Mouse (Mus musculus) retina, embryonic 14.5 days (tissue): Measurements from ENCODE around the gene Frmd5.
A peak's percentile ranks its signal among the peaks of the same experiment; 100 is the strongest.
"Not testable (repeated sequence)": the region's sequence is repeated elsewhere in the genome, so short reads cannot be mapped to it uniquely, and the experiment has no call there.

ENCODE experiments used
- DNase-seq: peaks from one replicate; pipeline ENCODE4 v3.0.0-alpha.2; 2015; ENCODE audit warnings: low spot score

Frmd5 gene

DNA sequence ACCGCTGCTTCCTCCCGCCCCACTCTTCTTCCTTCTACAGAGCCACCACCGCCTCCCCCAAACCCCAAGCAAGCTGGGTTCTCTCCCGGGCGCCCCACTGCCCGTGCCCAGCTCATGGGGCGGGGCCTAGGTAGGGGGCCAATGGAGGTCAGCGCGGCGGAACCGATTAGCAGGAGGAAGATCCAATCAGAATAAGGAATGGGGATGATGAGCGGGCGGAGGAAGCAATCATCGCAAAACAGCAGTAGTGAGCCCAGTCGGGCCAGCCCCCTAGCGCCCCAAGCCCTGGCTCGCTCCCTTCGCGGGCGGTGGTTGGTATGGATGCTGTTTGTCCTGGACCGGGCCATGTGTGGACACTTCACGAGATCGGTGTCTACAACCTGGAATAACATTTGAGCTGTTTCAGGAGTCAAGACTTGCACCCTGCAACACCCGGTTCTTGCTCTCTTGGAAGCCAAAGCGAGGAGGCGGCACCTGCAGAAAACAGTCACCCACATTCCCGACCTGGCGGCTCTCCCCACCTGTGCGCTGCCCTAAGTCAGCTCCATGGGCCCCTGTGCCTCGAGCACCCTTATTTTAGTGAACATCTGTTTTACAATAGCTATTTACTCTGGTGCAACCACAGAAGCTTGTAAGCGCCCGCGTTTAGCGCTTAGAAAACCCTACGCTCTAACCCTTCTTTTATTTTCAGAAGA lies at the start of gene Frmd5:
Gene Frmd5, minus strand, starts transcription at position 129 of the 695 bp plus-strand sequence.
- peak; percentile 97 for DNase-seq

DNA sequence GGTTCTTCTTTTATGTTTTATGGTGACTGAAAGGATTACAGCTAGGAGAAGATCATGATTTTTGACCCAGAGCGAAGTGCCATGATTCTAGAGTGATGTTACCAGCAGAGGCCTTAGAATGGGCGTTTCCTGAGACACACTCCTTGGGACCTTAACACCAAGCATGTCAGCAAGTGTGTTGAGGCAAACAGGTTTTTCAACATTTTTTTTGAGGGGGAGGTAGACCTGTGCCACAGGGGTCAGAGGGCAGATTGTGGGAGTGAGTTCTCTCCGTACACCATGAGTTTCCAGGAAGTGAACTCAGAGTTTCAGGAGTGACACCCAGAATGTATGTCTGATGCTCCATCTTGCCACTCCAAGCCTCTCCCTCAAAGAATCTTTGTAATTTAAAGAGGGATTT lies 47.1 kb upstream of the Frmd5 start:
- DNase-seq, result no peak

DNA sequence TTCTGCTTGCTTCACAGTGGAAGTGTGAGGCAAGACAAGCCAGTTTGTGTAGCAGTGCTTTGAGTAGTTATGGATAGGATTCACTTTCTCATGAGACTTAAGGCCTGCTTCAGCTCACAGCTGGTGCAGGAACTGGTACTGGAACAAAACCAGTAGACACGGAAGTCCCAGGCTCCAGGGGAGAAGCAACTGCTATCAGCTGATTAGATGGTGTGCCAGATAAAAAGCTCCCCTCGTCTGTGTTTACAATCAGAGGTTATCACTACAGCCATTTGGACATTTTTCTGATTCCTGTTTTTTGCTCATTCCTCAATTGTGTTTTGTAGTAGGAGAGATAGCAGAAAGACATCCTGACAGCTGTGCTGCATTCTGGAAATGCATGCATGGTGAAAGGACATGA lies 45.2 kb upstream of the Frmd5 start:
- no peak for DNase-seq

DNA sequence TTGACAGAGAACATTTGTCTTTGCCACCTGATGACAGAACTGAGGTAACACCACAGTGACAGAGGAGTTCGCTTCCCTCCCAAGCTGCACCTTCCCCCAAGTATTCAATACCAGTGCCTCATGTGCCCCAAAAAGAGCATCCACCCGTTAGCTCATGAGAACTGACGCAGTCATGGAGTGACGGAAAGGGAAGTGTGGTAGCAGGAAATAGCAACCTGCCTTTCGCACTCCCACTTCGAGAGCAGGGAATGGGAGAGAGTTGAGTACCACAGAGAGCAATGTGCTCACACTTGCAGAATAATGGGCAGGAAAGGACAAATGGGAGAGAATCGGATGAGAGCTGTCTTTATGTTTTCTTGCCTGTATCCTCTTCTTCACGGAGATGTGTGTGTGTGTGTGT lies 39.2 kb upstream of the Frmd5 start:
- no peak for DNase-seq

DNA sequence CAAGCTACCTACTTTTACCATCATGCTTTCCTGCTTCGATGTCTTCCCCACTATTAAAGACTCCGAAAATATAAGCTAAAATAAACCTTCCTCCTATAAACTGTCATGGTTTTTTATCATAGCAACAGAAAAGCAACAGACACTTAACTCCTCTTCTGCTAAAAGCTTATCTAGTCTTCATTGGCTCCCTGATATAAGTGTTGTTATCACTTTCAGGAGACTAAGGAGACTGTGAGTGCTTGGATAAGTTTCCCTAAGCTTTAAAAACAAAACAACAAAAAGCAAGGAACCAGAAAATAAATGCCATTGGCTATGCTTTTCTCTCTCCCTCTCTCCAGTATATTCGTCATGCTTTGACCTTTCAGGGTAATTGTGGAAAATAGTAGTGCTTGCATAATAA lies 35.4 kb upstream of the Frmd5 start:
- no peak for DNase-seq

GRCm38 (mm10) chr2:121841453-121841852 lies 34.6 kb upstream of the Frmd5 start:
- no peak for DNase-seq

DNA sequence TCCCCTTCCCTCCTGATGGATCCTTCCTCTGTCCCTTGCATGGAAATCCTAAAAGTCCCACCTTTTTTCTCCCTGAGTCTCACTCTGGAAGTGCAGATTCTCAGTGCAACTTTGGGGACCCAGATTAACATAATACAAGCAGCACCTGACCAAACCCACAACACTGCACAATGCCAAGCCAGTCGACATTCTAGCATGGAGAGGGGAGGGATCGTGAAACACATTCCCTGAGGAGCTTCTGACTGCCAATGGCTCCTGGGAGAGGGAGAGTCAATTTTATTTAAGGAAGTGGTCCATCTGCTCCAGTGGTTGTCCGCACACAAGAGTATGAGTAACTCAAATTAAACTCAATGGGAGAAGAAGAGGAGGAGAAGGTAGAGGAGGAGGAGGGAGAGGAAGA lies 28.0 kb upstream of the Frmd5 start:
- DNase-seq, result no peak

GRCm38 (mm10) chr2:121832484-121832894 lies 25.6 kb upstream of the Frmd5 start:
- peak; percentile 85 for DNase-seq

- DNase-seq, result no peak
These were observed 21.5 kb upstream of the Frmd5 start for GRCm38 (mm10) chr2:121828411-121828810.

- no peak for DNase-seq
These were observed 19.3 kb upstream of the Frmd5 start for GRCm38 (mm10) chr2:121826189-121826588.

GRCm38 (mm10) chr2:121824653-121825052 lies 17.8 kb upstream of the Frmd5 start:
- DNase-seq, result no peak

- no peak for DNase-seq
These were observed 14.9 kb upstream of the Frmd5 start for GRCm38 (mm10) chr2:121821787-121822186.

DNA sequence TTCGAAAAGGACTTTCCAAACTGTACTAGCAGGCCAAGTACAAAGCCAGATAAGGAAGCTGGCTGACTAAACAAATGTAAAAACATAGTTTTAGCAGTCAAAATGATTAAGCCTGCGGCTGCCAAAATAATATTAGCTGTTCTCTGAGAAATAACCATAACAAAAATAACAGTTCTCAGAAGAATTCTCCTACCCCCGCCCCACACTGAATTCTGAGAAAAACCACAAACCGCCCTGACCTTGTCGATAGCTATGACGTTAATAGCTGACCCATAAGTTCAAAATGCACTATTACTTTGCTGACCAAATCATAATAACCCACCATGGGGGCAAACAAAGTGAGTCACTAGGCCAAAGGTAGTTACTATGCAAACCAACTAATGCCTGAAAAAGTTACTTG lies 4.0 kb upstream of the Frmd5 start:
- not testable (repeated sequence) for DNase-seq

DNA sequence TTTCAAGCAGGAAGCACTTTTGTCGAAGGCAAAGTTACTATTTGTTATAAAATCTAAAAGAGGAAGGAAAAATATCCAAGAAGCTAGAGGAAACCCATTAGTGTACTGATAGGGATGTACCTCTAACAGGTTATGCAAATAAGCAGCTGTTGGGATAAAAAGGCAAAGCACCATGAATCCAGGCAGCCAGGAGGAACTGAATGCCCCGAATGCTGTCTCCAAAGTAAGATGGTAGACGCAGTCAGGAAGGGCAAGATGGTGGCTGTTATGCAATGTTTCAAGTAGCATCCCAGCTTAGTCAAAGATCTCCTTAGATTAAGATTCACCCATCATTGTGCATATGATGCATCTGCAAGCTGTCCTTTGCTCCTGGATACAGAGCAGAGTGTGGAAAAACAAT lies 2.2 kb upstream of the Frmd5 start:
- DNase-seq, result no peak

DNA sequence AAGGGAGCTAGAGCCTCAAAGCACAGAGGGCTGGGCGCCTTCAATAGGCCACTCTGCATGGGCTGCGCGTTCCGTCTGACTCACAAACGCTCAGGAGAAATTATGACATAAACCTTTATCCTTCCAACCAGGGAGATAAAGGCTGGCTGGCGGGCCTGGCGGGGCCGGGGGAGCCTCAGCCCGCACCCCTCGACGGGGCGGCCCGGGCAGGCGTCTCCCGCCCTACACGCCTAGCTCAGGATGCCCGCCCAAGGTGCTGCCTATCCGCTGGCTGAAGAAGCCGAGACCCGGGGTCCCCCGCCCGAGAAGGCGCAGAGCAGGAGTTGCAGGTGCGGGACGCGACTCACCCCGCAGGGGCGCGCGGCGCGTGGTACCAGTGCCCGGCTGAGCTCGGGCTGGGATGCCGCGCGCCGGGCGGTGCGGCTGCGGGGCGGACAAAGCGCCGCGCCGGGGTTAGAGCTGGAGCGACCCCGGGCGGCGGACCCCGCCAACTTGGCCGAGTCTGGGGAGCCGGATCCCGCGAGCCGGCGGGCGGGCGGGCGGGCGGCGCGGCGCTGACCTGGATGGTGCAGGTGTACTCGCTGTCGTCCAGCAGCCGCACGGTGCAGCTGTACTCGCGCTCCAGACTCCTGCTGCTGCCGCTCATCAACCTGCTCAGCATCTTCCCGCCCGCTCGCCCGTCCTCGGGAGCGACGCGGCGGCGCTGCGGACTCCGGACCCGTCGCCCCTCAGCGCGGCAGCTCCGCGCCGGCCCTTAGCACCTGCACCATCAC lies 530 bp downstream of the Frmd5 start:
- peak; percentile 72 for DNase-seq

DNA sequence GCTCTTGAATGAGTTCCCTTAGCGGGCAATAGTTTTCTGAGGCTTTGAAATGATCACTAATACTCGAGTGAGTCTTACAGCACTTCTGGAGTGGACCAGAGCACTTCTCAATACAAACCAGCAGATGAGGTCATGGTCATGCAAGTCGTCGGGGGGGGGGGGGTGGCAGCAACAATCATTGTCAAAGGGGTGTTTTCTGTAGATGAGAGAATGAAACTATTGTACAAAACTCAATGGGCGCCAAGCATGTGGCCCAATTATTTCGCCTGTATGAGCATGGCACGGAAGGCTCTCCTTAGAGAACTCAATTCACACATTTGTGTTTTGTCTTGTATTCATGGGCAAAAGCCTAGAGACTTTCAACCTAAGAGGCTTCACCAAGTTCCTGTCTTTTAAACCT lies 7.8 kb downstream of the Frmd5 start:
- peak; percentile 57 for DNase-seq

- no peak for DNase-seq
These were observed 10.9 kb downstream of the Frmd5 start for GRCm38 (mm10) chr2:121795995-121796394.

DNA sequence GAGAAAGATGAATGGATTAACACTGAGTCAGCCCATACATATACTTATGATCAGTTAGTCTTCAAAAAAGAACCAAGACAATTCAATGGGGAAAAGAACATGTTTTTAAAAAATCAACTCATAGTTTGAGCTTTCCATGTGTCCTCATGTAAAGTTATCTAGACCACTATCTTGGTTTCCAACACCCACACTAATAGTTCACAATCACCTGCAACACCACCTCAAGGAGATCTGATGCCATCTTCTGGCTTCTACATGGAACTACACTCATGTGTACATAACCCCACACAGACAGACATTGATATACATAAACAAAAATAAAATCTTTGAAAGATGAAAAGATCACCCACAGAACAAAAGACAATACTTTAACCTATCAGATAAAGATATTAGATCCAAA lies 17.1 kb downstream of the Frmd5 start:
- no peak for DNase-seq

- DNase-seq, result no peak
These were observed 18.5 kb downstream of the Frmd5 start for GRCm38 (mm10) chr2:121788415-121788814.

GRCm38 (mm10) chr2:121787767-121788166 lies 19.1 kb downstream of the Frmd5 start:
- no peak for DNase-seq

GRCm38 (mm10) chr2:121787271-121787670 lies 19.6 kb downstream of the Frmd5 start:
- DNase-seq, result no peak

- no peak for DNase-seq
These were observed 30.7 kb downstream of the Frmd5 start for GRCm38 (mm10) chr2:121776219-121776618.

DNA sequence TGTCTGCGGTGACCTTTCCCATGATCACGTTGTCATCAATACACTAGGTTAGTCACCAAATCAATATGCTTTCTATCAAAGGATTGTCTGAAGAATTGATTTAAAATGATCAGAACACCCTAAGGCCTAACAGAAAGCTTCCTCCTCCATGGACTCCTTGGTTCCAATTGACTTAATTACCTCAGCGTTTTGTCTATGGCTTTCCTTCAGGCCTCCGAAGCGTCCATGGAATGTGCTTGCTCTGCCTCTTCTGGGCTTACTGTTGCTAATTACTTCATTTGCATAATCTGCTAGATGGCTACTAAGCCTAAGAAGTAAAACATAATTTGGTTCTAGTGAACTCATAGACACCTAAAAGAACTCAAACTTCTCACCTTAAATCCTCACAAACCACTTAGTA lies 42.0 kb downstream of the Frmd5 start:
- DNase-seq, result no peak

GRCm38 (mm10) chr2:121761861-121762260 lies 45.0 kb downstream of the Frmd5 start:
- no peak for DNase-seq
